Mouse (Mus musculus) brain, embryonic 18.5 days (tissue): ENCODE data around the gene Aprt.

ENCODE experiments used
- DNase-seq: peaks from one replicate; pipeline ENCODE4 v3.0.0-alpha.2; 2012; ENCODE audit warnings: low read depth, low spot score

The Aprt gene

GRCm38 (mm10) chr8:122564363-122565352, 12.1 kb downstream of the Aprt start:
- no peak for DNase-seq

- DNase-seq: no peak
Observed at GRCm38 (mm10) chr8:122561199-122561598, 15.5 kb downstream of the Aprt start.

- DNase-seq: no peak
Observed at GRCm38 (mm10) chr8:122558671-122559349, 17.9 kb downstream of the Aprt start.

GRCm38 (mm10) chr8:122557248-122558038, 19.3 kb downstream of the Aprt start:
- no peak for DNase-seq

GRCm38 (mm10) chr8:122556030-122557009, 20.4 kb downstream of the Aprt start:
- no peak for DNase-seq

GRCm38 (mm10) chr8:122554786-122555185, 21.9 kb downstream of the Aprt start:
- peak; percentile 34 for DNase-seq

- DNase-seq: no peak
Observed at GRCm38 (mm10) chr8:122551265-122552051, 25.3 kb downstream of the Aprt start, which contains the start of gene Piezo1. Piezo1 (minus strand) TSS chr8:122551329.

GRCm38 (mm10) chr8:122550995-122551264, 25.8 kb downstream of the Aprt start:
- DNase-seq: no peak

GRCm38 (mm10) chr8:122550234-122550994, 26.3 kb downstream of the Aprt start:
- DNase-seq: no peak

GRCm38 (mm10) chr8:122548891-122549439, 27.7 kb downstream of the Aprt start:
- no peak for DNase-seq

GRCm38 (mm10) chr8:122548331-122548730, 28.4 kb downstream of the Aprt start:
- DNase-seq: no peak

- DNase-seq: no peak
Observed at GRCm38 (mm10) chr8:122547815-122548214, 28.9 kb downstream of the Aprt start.

GRCm38 (mm10) chr8:122546811-122547453, 29.8 kb downstream of the Aprt start:
- DNase-seq: no peak

- DNase-seq: no peak
Observed at GRCm38 (mm10) chr8:122546066-122546755, 30.5 kb downstream of the Aprt start.

GRCm38 (mm10) chr8:122544138-122544537, 32.6 kb downstream of the Aprt start:
- no peak for DNase-seq

- DNase-seq: no peak
Observed at GRCm38 (mm10) chr8:122538310-122539076, 38.2 kb downstream of the Aprt start.

- no peak for DNase-seq
Observed at GRCm38 (mm10) chr8:122537812-122538211, 38.9 kb downstream of the Aprt start.
